Mouse (Mus musculus): Measurements from ENCODE around the gene Eif3i.

DNA sequence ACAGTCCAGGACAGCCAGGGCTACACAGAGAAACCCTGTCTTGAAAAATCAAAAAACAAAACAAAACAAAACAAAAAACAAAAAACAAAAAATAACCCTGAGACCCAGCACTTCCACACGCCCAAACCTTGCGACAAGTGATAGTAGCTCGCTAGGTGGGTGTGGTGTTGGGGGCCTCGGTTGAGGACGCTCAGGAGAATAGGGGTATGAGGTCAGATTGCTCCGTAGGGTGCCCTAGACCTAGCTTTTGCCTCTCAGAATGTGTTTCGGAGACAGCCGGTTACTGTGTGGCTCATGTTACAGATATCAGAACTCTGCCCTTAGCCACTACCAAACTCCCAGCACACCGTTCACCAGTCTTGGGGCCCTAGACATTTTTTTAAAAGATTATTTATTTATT, 14.7 kb downstream of the Eif3i start:
- TF ChIP-seq CTCF (IDR thresholded peaks at IDR 0.05; ENCODE audit: borderline replicate concordance, control insufficient read depth, extremely low read depth, insufficient read depth, low read length, poor library complexity) = no peak
- TF ChIP-seq POLR2A (IDR thresholded peaks at IDR 0.05; ENCODE audit: control insufficient read depth, extremely low read depth, insufficient read depth, low read length, poor library complexity) = no peak

Measured in thymus, adult 2 months (tissue).